Mouse (Mus musculus) activated CD4-positive, CD25-positive, alpha-beta regulatory T cell, adult 4 months (primary cell): Measurements from ENCODE around the gene Kcnh4. TPM values are rescaled to one million over a fixed set of nuclear protein-coding genes. Genes with fewer than 3 reads are reported as not detected.
"Not testable (repeated sequence)": the region's sequence is repeated elsewhere in the genome, so short reads cannot be mapped to it uniquely, and the experiment has no call there.

Experiments used
- ATAC-seq: one replicate; pipeline ENCODE4 v1.8.0; 2017
- polyA plus RNA-seq, 2 experiments: library from polyadenylated mRNA; unstranded; fragments of 100-300 nt; shearing (Covaris generic); gene quantifications; one replicate each; pipeline ENCODE4 v1.2.1; 2017

The Kcnh4 gene
- under 1 TPM; 0.11 to 0.34 TPM for polyA plus RNA-seq

GRCm38 (mm10) chr11:100759611-100760233 lies at the start of gene Kcnh4:
Gene Kcnh4, minus strand, starts transcription at chr11:100759942.
- ATAC-seq = peak; percentile 77

DNA sequence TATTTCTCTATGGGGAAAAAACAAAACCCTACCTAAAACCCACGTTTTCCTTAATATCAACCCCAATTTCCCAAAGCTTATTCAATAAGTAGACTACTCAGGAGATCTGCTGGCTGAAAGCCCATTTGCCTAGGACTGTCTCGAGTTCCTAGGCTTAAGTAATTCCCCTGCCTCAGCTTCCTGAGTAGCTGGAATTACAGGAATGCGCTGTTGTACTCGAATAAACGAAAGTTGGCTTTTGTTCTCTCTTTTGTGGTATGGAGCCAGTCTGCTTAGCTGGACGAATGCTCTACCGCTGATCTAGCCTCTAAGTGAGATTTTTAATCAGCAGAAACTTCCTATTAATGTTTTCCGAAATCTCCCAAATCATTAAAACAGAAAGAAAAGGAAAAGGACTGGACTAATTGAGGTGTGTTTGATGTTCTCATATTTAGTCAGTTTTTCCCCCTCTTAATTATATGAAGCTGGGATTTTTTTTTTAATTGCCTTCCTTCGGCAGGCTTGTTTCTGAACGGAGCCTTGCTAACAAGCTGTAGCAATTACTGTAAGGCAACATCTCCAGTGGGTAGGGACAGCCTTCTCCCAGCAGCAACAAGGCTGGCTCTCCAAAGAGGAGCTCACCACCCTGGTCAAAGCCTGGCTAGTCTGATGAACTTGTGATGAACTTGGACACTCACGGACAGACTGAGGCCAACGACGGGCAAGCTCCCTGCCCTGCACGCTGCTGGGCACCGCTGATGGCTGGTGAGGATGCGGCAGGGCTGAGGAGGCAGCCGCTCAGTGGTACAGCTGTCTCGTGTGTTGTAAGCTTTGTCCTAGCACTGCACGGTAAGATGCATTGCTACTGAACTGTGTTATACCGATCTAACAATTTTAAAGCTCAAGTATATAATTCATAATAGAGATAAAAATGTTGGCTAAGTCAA lies 46.9 kb upstream of the Kcnh4 start:
- ATAC-seq = no peak

DNA sequence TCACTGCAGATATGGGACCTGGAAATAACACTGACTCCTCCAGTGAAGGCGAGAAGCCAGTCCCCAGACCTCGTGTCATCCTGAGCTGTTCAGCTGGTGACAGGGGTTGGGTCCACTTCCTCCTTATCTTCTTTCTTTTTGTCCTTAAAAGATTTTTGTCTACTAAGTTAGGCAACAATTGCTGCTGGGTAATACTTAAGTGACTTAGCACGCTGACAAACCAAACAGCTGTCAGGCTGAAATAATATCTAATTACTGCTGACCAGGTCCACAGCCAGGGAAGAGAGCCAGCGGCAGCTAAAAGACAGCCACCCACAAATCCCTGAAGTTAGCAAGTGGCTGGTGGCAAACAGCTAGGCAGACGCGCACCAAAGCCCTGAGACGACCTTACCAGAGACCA lies 45.8 kb upstream of the Kcnh4 start:
- ATAC-seq = no peak

GRCm38 (mm10) chr11:100804409-100804808 lies 44.7 kb upstream of the Kcnh4 start:
- peak; percentile 83 for ATAC-seq

GRCm38 (mm10) chr11:100799426-100799825 lies 39.7 kb upstream of the Kcnh4 start:
- no peak for ATAC-seq

DNA sequence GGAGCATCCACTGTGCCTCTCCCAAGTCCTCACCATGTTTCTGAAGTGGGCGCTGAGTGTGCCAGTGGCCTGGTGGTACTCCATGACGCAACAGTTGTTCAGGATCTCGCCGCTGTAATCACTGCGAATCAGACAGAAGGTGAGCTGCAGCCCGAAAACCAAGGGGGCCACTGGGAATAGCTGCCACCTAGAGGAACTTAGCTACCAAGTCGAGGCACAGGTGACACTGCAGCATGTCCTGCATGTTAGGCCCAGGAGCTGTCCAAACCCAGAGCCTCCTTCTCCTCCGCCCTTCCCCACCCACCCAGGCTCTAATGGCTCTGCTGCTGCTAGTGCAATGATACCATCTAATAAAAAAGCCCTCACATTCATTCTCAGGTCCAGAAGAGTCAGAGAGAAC lies 36.8 kb upstream of the Kcnh4 start:
- ATAC-seq = no peak

DNA sequence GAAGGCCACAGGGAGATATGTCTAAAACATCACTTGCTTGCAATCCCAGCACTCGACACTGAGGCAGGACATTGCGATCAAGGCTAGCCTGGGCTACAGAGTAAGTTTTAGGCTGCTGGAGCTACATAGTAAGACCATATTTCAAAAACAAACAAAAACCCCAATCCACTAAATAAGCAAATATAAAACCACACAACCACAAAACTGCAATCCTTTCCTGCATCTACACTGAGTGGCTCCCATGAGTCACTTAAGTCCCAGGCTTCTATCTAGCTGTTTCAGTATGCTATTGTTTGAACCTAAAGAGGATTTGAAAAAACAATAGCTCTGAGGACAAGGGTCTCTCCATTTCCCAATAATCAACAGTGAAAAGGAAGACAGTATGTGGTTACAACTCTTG lies 35.6 kb upstream of the Kcnh4 start:
- no peak for ATAC-seq

GRCm38 (mm10) chr11:100791457-100792049 lies 31.8 kb upstream of the Kcnh4 start:
- ATAC-seq = no peak

GRCm38 (mm10) chr11:100790644-100791043 lies 30.9 kb upstream of the Kcnh4 start:
- not testable (repeated sequence) for ATAC-seq

DNA sequence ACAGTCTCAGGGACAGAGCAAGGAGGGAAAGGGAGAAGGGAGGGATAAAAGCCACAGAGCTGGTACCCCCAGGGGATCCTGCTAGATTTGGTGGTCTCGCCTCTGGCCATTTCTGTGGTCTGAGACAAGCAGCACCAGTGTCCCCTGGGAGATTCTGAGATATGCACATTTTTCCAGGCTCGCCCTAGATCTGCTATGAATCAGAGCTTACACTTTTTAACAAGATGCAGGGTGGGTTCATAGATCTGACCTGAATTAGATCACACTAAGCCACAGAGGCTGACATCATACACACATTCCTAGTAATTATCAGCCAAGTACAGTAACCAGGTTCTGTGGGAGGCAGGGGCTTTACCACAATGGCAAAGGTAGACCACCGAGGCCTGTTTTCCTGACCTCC lies 30.0 kb upstream of the Kcnh4 start:
- ATAC-seq = no peak

DNA sequence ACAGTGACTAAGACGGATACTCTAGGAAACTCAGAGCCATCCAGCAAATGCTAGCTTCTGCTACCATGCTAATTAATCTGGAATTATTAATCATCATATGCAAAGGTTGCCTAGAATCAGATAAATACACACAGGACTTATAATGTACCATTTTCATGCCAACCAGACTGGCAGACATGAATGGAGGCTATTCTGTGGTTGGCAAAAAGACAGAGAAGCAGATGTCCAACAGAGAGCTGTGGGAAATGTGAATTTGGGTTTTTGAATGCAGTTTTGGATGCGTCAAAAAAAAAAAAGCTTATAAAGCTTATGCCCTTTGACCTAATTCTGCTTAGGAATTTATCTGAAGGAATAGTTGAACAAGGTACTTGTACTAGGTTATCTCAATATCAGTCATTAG lies 26.0 kb upstream of the Kcnh4 start:
- ATAC-seq = no peak

DNA sequence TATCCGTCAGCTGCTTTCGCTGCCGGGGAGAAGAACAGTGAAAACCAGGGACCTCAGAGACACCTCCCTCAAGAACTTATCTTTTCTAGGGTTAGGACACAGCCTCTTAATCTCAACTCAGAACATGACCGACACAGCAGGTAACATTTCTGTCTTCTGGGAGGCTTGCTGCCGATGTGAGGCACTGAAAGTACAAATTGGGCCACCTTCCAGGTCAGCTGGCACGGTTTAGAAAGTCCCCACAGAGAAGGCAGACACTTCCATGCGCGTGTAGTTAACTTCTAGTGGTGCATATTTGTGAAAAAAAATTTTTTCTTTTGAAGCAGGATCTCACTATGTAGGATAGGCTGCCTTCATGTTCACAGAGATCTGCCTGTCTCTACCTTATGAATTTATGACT lies 24.5 kb upstream of the Kcnh4 start:
- no peak for ATAC-seq

- no peak for ATAC-seq
Measured at GRCm38 (mm10) chr11:100782568-100782967, 22.8 kb upstream of the Kcnh4 start.

- no peak for ATAC-seq
Measured at GRCm38 (mm10) chr11:100781763-100782475, 22.2 kb upstream of the Kcnh4 start.

GRCm38 (mm10) chr11:100780247-100780646 lies 20.5 kb upstream of the Kcnh4 start:
- no peak for ATAC-seq

GRCm38 (mm10) chr11:100778069-100778468 lies 18.3 kb upstream of the Kcnh4 start:
- ATAC-seq = no peak

GRCm38 (mm10) chr11:100775921-100776320 lies 16.2 kb upstream of the Kcnh4 start:
- ATAC-seq = no peak

GRCm38 (mm10) chr11:100774261-100774660 lies 14.5 kb upstream of the Kcnh4 start:
- ATAC-seq = no peak

DNA sequence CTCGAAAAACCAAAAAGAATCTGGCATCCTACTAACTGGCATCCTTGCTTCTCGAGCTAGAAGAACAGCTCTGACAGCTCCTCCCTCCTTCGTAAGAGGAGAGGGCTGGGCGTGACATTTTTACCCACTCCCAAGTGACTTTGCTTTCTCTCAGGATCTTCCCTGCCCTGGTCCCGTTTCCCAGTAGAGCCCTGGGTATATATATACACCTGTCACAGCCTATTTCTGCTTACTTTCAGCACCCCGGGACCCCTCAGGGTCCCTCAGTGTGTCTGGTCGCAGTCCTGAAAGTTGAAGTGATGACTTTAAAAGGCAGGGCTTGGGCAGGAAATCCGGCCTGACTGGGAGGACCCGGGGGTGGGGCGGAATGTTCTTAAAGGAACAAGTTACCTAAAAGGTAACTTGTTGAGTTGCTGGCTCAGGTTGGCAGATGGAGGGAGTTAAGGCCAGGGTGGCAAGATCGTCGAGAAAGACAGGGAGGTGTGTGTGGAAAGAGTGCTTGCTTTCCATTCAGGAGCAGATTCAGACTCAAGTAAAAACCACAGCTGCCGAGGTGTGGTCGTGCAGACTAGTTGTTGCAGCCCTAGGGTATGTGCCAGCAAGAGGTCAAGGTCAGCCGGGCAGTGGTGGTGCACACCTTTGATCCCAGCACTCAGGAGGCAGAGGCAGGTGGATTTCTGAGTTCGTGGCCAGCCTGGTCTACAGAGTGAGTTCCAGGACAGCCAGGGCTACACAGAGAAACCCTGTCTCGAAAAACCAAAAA lies 11.1 kb upstream of the Kcnh4 start, which contains the start of gene Ghdc:
Gene Ghdc (minus strand): TSS at position 312 of the 763 bp plus-strand sequence.
- peak; percentile 95 for ATAC-seq

DNA sequence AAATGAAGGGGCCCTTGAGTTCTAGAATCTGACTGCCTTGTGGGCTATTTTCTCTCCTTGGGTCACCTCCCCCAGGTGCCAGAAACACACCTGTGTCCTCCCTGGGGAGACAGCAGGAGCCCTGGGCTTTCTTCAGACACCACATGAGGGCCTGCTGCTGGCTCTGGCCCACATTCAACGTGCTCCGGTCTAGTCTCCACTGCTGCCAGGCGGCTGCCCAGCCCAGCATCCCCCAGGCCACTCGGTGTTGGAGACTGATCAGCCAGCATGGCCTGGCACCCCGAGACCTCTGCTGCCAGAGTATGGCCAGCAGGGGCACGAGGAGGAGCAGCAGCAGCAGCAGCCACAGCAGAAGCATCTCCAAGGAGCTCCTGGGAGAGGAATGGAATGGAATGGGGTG lies 10.2 kb upstream of the Kcnh4 start:
- ATAC-seq = no peak

- no peak for ATAC-seq
Measured at GRCm38 (mm10) chr11:100767871-100768270, 8.1 kb upstream of the Kcnh4 start.

DNA sequence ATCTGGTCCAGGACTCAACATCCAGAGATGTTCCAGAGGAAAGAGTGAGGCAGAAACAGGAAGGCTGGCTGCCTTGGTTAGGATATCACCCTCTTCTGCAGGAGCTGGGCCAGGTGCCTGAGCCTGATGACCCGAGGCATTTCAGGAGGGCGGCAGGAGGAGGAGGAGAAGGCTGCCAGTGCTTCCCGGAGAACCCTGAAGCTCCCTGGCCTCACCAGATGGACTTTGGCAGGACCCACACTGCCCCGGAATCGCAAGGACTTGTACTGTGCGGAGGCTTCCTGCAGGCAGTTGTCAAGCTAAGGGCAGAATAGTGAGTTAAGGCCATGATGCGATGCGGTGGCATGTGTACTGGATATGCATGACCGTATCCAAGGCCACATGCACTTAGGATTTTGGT lies 7.0 kb upstream of the Kcnh4 start:
- ATAC-seq = no peak
